32 mouse cellular contexts compared by ENCODE assay signal in the genomic region with DNA sequence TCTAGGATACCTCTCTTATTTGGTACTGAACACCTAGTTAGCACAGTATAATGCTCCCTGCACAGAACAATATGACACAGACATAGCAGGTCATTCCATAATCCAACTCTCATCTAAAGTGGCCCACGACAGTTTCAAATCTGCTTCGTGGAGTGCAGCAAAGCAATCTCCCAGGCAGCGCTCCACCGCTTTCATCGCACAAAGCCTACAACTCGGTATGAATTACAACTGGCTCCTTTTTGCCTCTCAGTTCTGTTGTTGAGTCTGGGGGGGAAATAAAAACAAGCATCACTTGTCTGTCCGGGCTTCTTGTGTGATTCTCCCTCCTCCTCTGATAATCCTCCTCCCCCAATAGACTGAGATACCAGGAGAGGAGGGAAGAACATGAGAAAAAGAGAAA.
A peak's percentile ranks its signal among the peaks of the same experiment; 100 is the strongest.
DNase-seq lines count a peak whose midpoint lies in the region; ATAC-seq and TF ChIP-seq lines count a peak whose summit lies in the region.
"Had no signal": no experiment of that assay in that cellular context is flagged by ENCODE, and none has a peak within 500 bp of the region (broad histone marks: within the 10 kb centered on the region; RNA-seq: fewer than 3 reads in every experiment).

No protein-coding gene starts in this region.

- no peak for ATAC-seq in heart, embryonic 11.5 days (replicated peaks; ENCODE audit: insufficient number of reproducible peaks, low FRiP score, low TSS enrichment)
- ATAC-seq in kidney, embryonic 16.5 days (ENCODE audit: low FRiP score, low TSS enrichment) = 0 out of 2 replicates have a peak, but pooled peaks have one; percentile 49
- no peak for ATAC-seq in kidney, embryonic 15.5 days (replicated peaks; ENCODE audit: low FRiP score)
- no peak for ATAC-seq in heart, embryonic 15.5 days (replicated peaks; ENCODE audit: insufficient number of reproducible peaks, insufficient read depth, low FRiP score, low read depth)
- ATAC-seq in midbrain, embryonic 15.5 days (replicated peaks) = peak; percentile 22; the same call in 1 of the 2 replicates
- ATAC-seq in stomach, postnatal 0 days (ENCODE audit: low FRiP score, low TSS enrichment) = no peak
- ATAC-seq: CD4-positive, CD25-positive, alpha-beta regulatory T cell, adult 4 months; inflammation-experienced regulatory T-cells, adult 6 months had no signal

- H3K27ac ChIP-seq in heart, embryonic 11.5 days (ENCODE audit: low read depth, low read length) = peak overlapping the region; percentile 73
- no peak overlapping the region for H3K27ac ChIP-seq in kidney, embryonic 16.5 days (ENCODE audit: low read length)
- H3K27ac ChIP-seq in kidney, embryonic 15.5 days = no peak overlapping the region
- H3K27ac ChIP-seq in heart, embryonic 15.5 days = peak overlapping the region; percentile 63
- H3K27ac ChIP-seq in midbrain, embryonic 15.5 days = no peak overlapping the region
- no peak overlapping the region for H3K27ac ChIP-seq in stomach, postnatal 0 days (replicated peaks)
- H3K27ac ChIP-seq: embryonic facial prominence, embryonic 10.5 days; embryonic facial prominence, embryonic 15.5 days; forebrain, embryonic 12.5 days; layer of hippocampus, adult 2 months; left cerebral cortex, adult 2 months; limb, embryonic 13.5 days; lung, embryonic 15.5 days; neural tube, embryonic 12.5 days had no signal

- H3K36me3 ChIP-seq in heart, embryonic 11.5 days (ENCODE audit: control insufficient read depth, insufficient read depth, low read length) = peaks cover 3% of the 10 kb centered on the region; the same call in 1 of the 2 replicates
- peaks cover 24% of the 10 kb centered on the region for H3K36me3 ChIP-seq in kidney, embryonic 16.5 days (ENCODE audit: insufficient read depth, low read length)
- H3K36me3 ChIP-seq in kidney, embryonic 15.5 days = peaks cover 26% of the 10 kb centered on the region
- H3K36me3 ChIP-seq in heart, embryonic 15.5 days = peaks cover 20% of the 10 kb centered on the region
- H3K36me3 ChIP-seq in midbrain, embryonic 15.5 days (replicated peaks) = no peaks in the 10 kb centered on the region
- 0 out of 2 replicates have a peak, but pooled peaks cover 5% of the 10 kb centered on the region for H3K36me3 ChIP-seq in stomach, postnatal 0 days (ENCODE audit: control insufficient read depth, insufficient read depth, low read length)

- no peak overlapping the region for H3K9ac ChIP-seq in heart, embryonic 11.5 days (ENCODE audit: low read depth, low read length)
- no peak overlapping the region for H3K9ac ChIP-seq in kidney, embryonic 16.5 days (replicated peaks; ENCODE audit: low read length)
- no peak overlapping the region for H3K9ac ChIP-seq in kidney, embryonic 15.5 days
- H3K9ac ChIP-seq in heart, embryonic 15.5 days = no peak overlapping the region
- no peak overlapping the region for H3K9ac ChIP-seq in midbrain, embryonic 15.5 days
- H3K9ac ChIP-seq in stomach, postnatal 0 days (ENCODE audit: low read length) = no peak overlapping the region
- H3K9ac ChIP-seq: embryonic facial prominence, embryonic 15.5 days; forebrain, embryonic 12.5 days; forebrain, postnatal 0 days; hindbrain, embryonic 12.5 days; limb, embryonic 13.5 days; lung, embryonic 15.5 days; midbrain, embryonic 12.5 days; neural tube, embryonic 12.5 days had no signal

- H3K4me3 ChIP-seq in heart, embryonic 11.5 days (ENCODE audit: low read depth, low read length) = no peak overlapping the region
- H3K4me3 ChIP-seq in kidney, embryonic 16.5 days (ENCODE audit: low read length) = no peak overlapping the region
- no peak overlapping the region for H3K4me3 ChIP-seq in kidney, embryonic 15.5 days (replicated peaks)
- no peak overlapping the region for H3K4me3 ChIP-seq in heart, embryonic 15.5 days
- H3K4me3 ChIP-seq in midbrain, embryonic 15.5 days = no peak overlapping the region
- no peak overlapping the region for H3K4me3 ChIP-seq in stomach, postnatal 0 days (ENCODE audit: low read depth, low read length)
- H3K4me3 ChIP-seq: embryonic facial prominence, embryonic 10.5 days; embryonic facial prominence, embryonic 15.5 days; forebrain, embryonic 12.5 days; hindbrain, embryonic 12.5 days; layer of hippocampus, adult 2 months; left cerebral cortex, adult 2 months; limb, embryonic 13.5 days; lung, embryonic 15.5 days; midbrain, embryonic 12.5 days; myocyte; neural tube, embryonic 12.5 days had no signal

- no peaks in the 10 kb centered on the region for H3K27me3 ChIP-seq in heart, embryonic 11.5 days (ENCODE audit: control insufficient read depth, insufficient read depth, low read length)
- no peaks in the 10 kb centered on the region for H3K27me3 ChIP-seq in kidney, embryonic 16.5 days (ENCODE audit: insufficient read depth, low read length)
- no peaks in the 10 kb centered on the region for H3K27me3 ChIP-seq in kidney, embryonic 15.5 days
- no peaks in the 10 kb centered on the region for H3K27me3 ChIP-seq in heart, embryonic 15.5 days
- H3K27me3 ChIP-seq in midbrain, embryonic 15.5 days (replicated peaks) = no peaks in the 10 kb centered on the region
- no peaks in the 10 kb centered on the region for H3K27me3 ChIP-seq in stomach, postnatal 0 days (ENCODE audit: control insufficient read depth, insufficient read depth, low read length)
- H3K27me3 ChIP-seq: embryonic facial prominence, embryonic 15.5 days; hindbrain, embryonic 12.5 days; limb, embryonic 13.5 days; lung, embryonic 15.5 days; midbrain, embryonic 12.5 days; neural tube, embryonic 12.5 days had no signal

- 45% methylated on average over 7 of the region's 7 CpGs for WGBS in heart, embryonic 11.5 days (ENCODE audit: insufficient replicate concordance)
- 46% methylated on average over 7 of the region's 7 CpGs for WGBS in kidney, embryonic 16.5 days
- 45% methylated on average over 7 of the region's 7 CpGs for WGBS in kidney, embryonic 15.5 days
- 40% methylated on average over 7 of the region's 7 CpGs for WGBS in heart, embryonic 15.5 days
- WGBS in midbrain, embryonic 15.5 days = 28% methylated on average over 7 of the region's 7 CpGs
- WGBS in stomach, postnatal 0 days = 83% methylated on average over 7 of the region's 7 CpGs

- no peak for TF ChIP-seq CTCF in stomach, postnatal 0 days (IDR thresholded peaks at IDR 0.05; ENCODE audit: low read depth)

- no peaks in the 10 kb centered on the region for H3K9me3 ChIP-seq in heart, embryonic 11.5 days (replicated peaks; ENCODE audit: control insufficient read depth, low read length)
- H3K9me3 ChIP-seq in kidney, embryonic 16.5 days (ENCODE audit: low read length) = no peaks in the 10 kb centered on the region
- no peaks in the 10 kb centered on the region for H3K9me3 ChIP-seq in kidney, embryonic 15.5 days (replicated peaks)
- no peaks in the 10 kb centered on the region for H3K9me3 ChIP-seq in heart, embryonic 15.5 days (replicated peaks)
- no peaks in the 10 kb centered on the region for H3K9me3 ChIP-seq in midbrain, embryonic 15.5 days
- H3K9me3 ChIP-seq in stomach, postnatal 0 days (ENCODE audit: control insufficient read depth, low read length) = no peaks in the 10 kb centered on the region
- H3K9me3 ChIP-seq: embryonic facial prominence, embryonic 10.5 days; embryonic facial prominence, embryonic 15.5 days; forebrain, embryonic 12.5 days; hindbrain, embryonic 12.5 days; limb, embryonic 13.5 days; lung, embryonic 15.5 days; midbrain, embryonic 12.5 days; neural tube, embryonic 12.5 days had no signal

- TF ChIP-seq EP300 in stomach, postnatal 0 days (optimal IDR thresholded peaks at IDR 0.05) = no peak

- H3K4me2 ChIP-seq in heart, embryonic 11.5 days = peak overlapping the region; percentile 39
- no peak overlapping the region for H3K4me2 ChIP-seq in kidney, embryonic 16.5 days (replicated peaks; ENCODE audit: low read depth, low read length)
- no peak overlapping the region for H3K4me2 ChIP-seq in kidney, embryonic 15.5 days
- H3K4me2 ChIP-seq in heart, embryonic 15.5 days = peak overlapping the region; percentile 40
- H3K4me2 ChIP-seq in midbrain, embryonic 15.5 days = no peak overlapping the region
- no peak overlapping the region for H3K4me2 ChIP-seq in stomach, postnatal 0 days (replicated peaks; ENCODE audit: low read depth)
- H3K4me2 ChIP-seq: embryonic facial prominence, embryonic 15.5 days; forebrain, embryonic 12.5 days; hindbrain, embryonic 12.5 days; limb, embryonic 13.5 days; liver, embryonic 11.5 days; lung, embryonic 15.5 days; midbrain, embryonic 12.5 days; neural tube, embryonic 12.5 days had no signal

- H3K4me1 ChIP-seq in heart, embryonic 11.5 days (ENCODE audit: control insufficient read depth, insufficient read depth, low read length) = peaks cover 16% of the 10 kb centered on the region; the same call in 1 of the 2 replicates
- peaks cover 10% of the 10 kb centered on the region; the same call in 1 of the 2 replicates for H3K4me1 ChIP-seq in kidney, embryonic 16.5 days (ENCODE audit: insufficient read depth, low read length)
- H3K4me1 ChIP-seq in kidney, embryonic 15.5 days = peaks cover 5% of the 10 kb centered on the region; the same call in 1 of the 2 replicates
- H3K4me1 ChIP-seq in heart, embryonic 15.5 days (replicated peaks) = peaks cover 8% of the 10 kb centered on the region; the same call in 1 of the 2 replicates
- peaks cover 7% of the 10 kb centered on the region for H3K4me1 ChIP-seq in midbrain, embryonic 15.5 days
- H3K4me1 ChIP-seq in stomach, postnatal 0 days (replicated peaks; ENCODE audit: control insufficient read depth, insufficient read depth) = no peaks in the 10 kb centered on the region
- H3K4me1 ChIP-seq: embryonic facial prominence, embryonic 15.5 days; limb, embryonic 13.5 days; lung, embryonic 15.5 days had no signal

- no peak for DNase-seq in heart, postnatal 14 days
- no peak for DNase-seq in urinary bladder, postnatal 36 days (ENCODE audit: low spot score in 2 of 2)
- no peak for DNase-seq in stomach, postnatal 0 days (ENCODE audit: low spot score)
- DNase-seq: adrenal gland, postnatal 14 days; cerebellum, adult 18-20 months; cerebellum, postnatal 14 days; forebrain, postnatal 0 days; kidney, adult 11 months; kidney, postnatal 36 days; right cerebral cortex, adult 18-20 months; spleen, adult 18-20 months; thymus, adult 18-20 months; thymus, postnatal 25 days had no signal

- intact Hi-C loops in heart, postnatal 14 days (cut with DNase I) = loop anchor here (5.0 kb wide), 1 partner anchor 116 kb away; a partner anchor contains a TSS

Comparison
In these comparisons a context has a peak if more than half of its experiments do, and no peak if none do; other contexts are left out.
1. ATAC-seq: peak in kidney, embryonic 16.5 days (single experiment) and midbrain, embryonic 15.5 days (single experiment); none in heart, embryonic 11.5 days (single experiment), kidney, embryonic 15.5 days (single experiment), heart, embryonic 15.5 days (single experiment) and stomach, postnatal 0 days (single experiment).
2. H3K27ac ChIP-seq: peak in heart, embryonic 11.5 days (single experiment) and heart, embryonic 15.5 days (single experiment); none in kidney, embryonic 16.5 days (single experiment), kidney, embryonic 15.5 days (single experiment), midbrain, embryonic 15.5 days (single experiment) and stomach, postnatal 0 days (single experiment).
3. H3K4me2 ChIP-seq: peak in heart, embryonic 11.5 days (single experiment) and heart, embryonic 15.5 days (single experiment); none in kidney, embryonic 16.5 days (single experiment), kidney, embryonic 15.5 days (single experiment), midbrain, embryonic 15.5 days (single experiment) and stomach, postnatal 0 days (single experiment).